Mouse (Mus musculus) cerebellum, adult 9-11 months (tissue): Measurements from ENCODE around the gene Il19.
A peak's percentile ranks its signal among the peaks of the same experiment; 100 is the strongest.

Experiments
- DNase-seq: peaks from one replicate; pipeline ENCODE4 v3.0.0; 2022

The Il19 gene

GRCm38 (mm10) chr1:130940065-130940687 is at the start of gene Il19:
Gene Il19, minus strand, starts transcription at chr1:130940115.
- peak; percentile 57 for DNase-seq

- no peak for DNase-seq
Measured at GRCm38 (mm10) chr1:130989331-130989730, 49.4 kb upstream of the Il19 start.

GRCm38 (mm10) chr1:130987418-130987817 is 47.5 kb upstream of the Il19 start:
- DNase-seq, result no peak

- no peak for DNase-seq
Measured at GRCm38 (mm10) chr1:130987001-130987400, 47.1 kb upstream of the Il19 start.

- DNase-seq, result no peak
Measured at GRCm38 (mm10) chr1:130984441-130984840, 44.5 kb upstream of the Il19 start.

- DNase-seq, result peak; percentile 6
Measured at GRCm38 (mm10) chr1:130979455-130979854, 39.5 kb upstream of the Il19 start.

- no peak for DNase-seq
Measured at GRCm38 (mm10) chr1:130963891-130964290, 24.0 kb upstream of the Il19 start.

GRCm38 (mm10) chr1:130946920-130947319 is 7.0 kb upstream of the Il19 start:
- DNase-seq, result no peak

- no peak for DNase-seq
Measured at GRCm38 (mm10) chr1:130941801-130942200, 1.9 kb upstream of the Il19 start.

GRCm38 (mm10) chr1:130938192-130938591 is 1.7 kb downstream of the Il19 start:
- DNase-seq, result no peak

GRCm38 (mm10) chr1:130937170-130937569 is 2.7 kb downstream of the Il19 start:
- DNase-seq, result no peak

- DNase-seq, result no peak
Measured at GRCm38 (mm10) chr1:130936351-130936750, 3.6 kb downstream of the Il19 start.

GRCm38 (mm10) chr1:130926484-130926883 is 13.4 kb downstream of the Il19 start:
- DNase-seq, result no peak

GRCm38 (mm10) chr1:130918323-130918980 is 21.5 kb downstream of the Il19 start:
- DNase-seq, result no peak

GRCm38 (mm10) chr1:130911401-130912010 is 28.4 kb downstream of the Il19 start, which contains the start of gene Il20:
Gene Il20, minus strand, starts transcription at chr1:130911451.
- DNase-seq, result no peak

- DNase-seq, result no peak
Measured at GRCm38 (mm10) chr1:130902505-130902904, 37.4 kb downstream of the Il19 start.

- no peak for DNase-seq
Measured at GRCm38 (mm10) chr1:130894468-130894867, 45.4 kb downstream of the Il19 start.

GRCm38 (mm10) chr1:130893329-130894040 is 46.4 kb downstream of the Il19 start:
- DNase-seq, result no peak

- no peak for DNase-seq
Measured at GRCm38 (mm10) chr1:130892446-130892845, 47.5 kb downstream of the Il19 start.

GRCm38 (mm10) chr1:130887354-130887753 is 52.6 kb downstream of the Il19 start, which contains the start of gene Il24:
Gene Il24, minus strand, starts transcription at chr1:130887454.
- no peak for DNase-seq

- no peak for DNase-seq
Measured at GRCm38 (mm10) chr1:130883146-130883545, 56.8 kb downstream of the Il19 start.
